Mouse (Mus musculus) layer of hippocampus, adult 11-12 months (tissue): ENCODE data around the gene Gm4216.
"Not testable (repeated sequence)": the region's sequence is repeated elsewhere in the genome, so short reads cannot be mapped to it uniquely, and the experiment has no call there.

Experiments used
- DNase-seq: peaks from one replicate; pipeline ENCODE4 v3.0.0; 2022; ENCODE audit warnings: low spot score

Gm4216 gene

GRCm38 (mm10) chr7:23019823-23020222 lies at the start of gene Gm4216:
Gene Gm4216, minus strand, starts transcription at chr7:23019923.
- DNase-seq = not testable (repeated sequence)

GRCm38 (mm10) chr7:23067356-23067755 lies 47.6 kb upstream of the Gm4216 start, which contains the start of gene Gm8720:
Gene Gm8720, minus strand, starts transcription at chr7:23067456.
- not testable (repeated sequence) for DNase-seq

GRCm38 (mm10) chr7:23055240-23055639 lies 35.5 kb upstream of the Gm4216 start, which contains the start of gene Vmn1r163:
Gene Vmn1r163, plus strand, starts transcription at chr7:23055540.
- not testable (repeated sequence) for DNase-seq

GRCm38 (mm10) chr7:22984573-22984972 lies 35.1 kb downstream of the Gm4216 start, which contains the start of gene Gm4214:
Gene Gm4214, minus strand, starts transcription at chr7:22984673.
- DNase-seq = not testable (repeated sequence)
